Mouse (Mus musculus): ENCODE data around the gene Trcg1.
A peak's percentile ranks its signal among the peaks of the same experiment; 100 is the strongest.

Trcg1 gene

DNA sequence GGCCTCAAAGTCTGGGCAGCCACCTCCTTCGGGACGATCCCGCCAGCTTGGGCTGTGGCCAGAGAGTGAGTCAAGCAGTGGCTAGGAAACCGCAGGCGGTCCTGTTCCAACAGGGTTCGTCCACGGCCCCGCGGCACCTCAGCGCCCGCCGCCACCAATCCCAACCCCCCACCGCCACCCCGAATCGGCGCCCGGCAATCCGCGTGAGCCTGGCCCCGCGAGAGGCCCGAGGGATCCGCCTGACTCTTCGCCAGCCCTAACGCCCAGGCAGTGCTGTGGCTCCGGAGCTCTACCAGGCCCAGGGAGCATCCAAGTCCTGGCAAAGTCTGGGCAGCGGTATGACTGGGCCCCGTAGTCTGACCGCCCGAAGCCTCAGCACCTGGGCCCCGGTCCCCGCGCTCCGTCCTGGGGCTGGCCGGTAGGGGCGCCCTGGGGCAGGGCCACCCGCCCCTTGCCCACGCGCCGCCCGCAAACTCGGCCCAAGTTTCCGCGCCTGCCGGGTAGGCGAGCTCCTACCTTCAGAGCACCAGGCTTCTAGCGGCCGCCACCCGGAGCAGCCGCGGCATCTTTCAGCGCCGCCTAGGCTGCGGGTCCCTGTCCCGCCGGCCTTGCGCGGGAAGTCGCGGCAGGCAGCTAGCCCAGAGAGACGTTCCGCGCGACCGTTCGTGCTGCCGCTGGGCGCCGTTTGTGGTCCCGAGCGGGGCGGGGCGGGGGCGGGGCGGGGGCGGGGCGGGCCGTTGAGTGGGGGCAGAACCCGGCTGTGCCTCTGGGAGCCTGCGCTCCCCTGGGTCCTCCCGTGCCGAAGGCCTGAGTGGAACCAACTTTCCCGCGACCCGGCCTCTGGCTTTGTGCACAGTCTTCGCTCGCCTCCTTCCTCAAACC lies 25.8 kb downstream of the Trcg1 start, which contains the start of gene 1700017B05Rik:
TSS of gene 1700017B05Rik (minus strand) at position 700 of the 882 bp plus-strand sequence.
- DNase-seq (ENCODE audit: inconsistent ontology term) = peak; percentile 90

DNA sequence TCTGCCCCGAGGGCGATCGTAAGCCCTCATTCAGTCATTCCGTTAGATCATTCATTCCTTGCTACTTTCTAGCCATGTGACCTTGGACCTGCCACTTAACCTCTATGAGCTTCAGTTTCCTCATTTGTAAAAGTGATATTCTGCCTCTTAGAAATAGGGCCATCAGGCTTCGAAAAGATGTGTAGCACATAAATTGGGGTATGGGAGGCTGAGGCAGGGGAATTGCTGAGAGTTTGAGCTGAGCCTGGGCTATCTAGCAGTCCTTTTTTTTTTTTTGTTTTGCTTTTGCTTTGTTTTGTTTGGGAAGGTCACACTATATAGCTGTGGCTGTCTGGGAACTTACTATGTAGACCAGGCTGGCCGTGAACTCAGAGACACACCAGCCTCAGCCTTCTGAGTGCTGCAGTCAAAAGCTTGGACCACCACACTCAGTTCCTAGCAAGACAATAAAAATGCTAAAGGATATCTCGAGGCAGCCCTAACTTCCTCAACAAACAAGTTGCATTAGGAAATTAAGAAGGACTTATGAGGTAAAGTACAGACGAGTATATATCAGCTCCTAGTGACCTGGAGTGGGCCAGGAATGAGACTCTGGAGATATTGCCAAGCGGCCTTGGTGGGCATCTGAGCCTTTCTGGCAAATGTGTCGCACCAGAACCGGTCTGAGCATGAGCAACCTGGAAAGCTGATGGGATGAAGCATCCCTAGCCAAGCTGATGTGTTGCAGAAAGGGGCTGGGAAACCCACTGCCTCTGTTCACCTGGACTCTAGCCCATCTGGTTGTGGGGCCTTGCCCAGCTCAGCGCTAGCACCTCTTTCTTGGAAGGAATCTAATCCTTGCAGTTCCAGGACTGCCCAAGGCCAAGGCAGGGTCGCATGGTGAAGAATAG lies 26.7 kb downstream of the Trcg1 start:
- DNase-seq (ENCODE audit: inconsistent ontology term) = no peak

GRCm38 (mm10) chr9:57265125-57265524 lies 28.8 kb downstream of the Trcg1 start:
- no peak for DNase-seq (ENCODE audit: inconsistent ontology term)

DNA sequence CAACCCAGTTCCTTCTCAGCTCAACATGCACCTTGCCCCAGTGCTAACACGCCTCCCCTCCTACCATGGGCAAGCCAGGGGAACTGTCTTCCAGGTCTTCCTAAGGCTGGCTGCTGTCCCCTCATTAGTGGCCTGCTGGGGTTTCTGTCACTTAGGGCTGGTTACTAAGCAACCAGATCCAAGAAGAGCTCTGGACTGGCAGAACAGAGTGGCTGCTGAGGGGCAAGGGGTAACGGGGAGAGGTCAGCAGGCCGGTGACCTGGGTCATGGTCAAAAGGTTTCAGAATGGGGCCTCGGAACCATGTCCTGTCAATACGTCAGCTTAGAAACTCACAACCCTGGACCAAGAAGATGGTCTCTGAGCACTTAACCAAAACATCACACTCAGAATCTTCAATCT lies 31.1 kb downstream of the Trcg1 start:
- DNase-seq (ENCODE audit: inconsistent ontology term) = no peak

GRCm38 (mm10) chr9:57268078-57268477 lies 31.7 kb downstream of the Trcg1 start:
- DNase-seq (ENCODE audit: inconsistent ontology term) = no peak

- DNase-seq (ENCODE audit: inconsistent ontology term) = no peak
Measured at GRCm38 (mm10) chr9:57268575-57268974, 32.2 kb downstream of the Trcg1 start.

DNA sequence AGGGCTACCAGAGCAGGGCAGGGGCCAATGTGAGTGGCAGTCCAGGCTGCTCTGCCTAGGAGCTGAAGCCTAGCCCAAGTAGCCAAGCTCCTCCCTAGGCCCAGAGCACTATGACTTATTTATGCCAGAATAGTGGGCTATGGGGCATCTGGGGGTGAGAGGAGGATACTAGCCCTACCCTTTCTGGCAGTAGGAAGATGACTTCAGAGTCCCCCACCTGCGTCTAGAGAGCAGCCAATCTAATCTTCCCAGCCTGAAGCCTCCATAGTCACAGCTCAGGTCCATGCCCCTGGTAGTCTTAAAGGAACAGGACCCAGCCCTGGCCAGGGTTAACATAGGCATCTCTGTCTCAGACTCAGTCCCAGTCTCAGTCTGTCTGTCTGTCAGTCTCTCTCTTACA lies 33.0 kb downstream of the Trcg1 start:
- no peak for DNase-seq (ENCODE audit: inconsistent ontology term)

DNA sequence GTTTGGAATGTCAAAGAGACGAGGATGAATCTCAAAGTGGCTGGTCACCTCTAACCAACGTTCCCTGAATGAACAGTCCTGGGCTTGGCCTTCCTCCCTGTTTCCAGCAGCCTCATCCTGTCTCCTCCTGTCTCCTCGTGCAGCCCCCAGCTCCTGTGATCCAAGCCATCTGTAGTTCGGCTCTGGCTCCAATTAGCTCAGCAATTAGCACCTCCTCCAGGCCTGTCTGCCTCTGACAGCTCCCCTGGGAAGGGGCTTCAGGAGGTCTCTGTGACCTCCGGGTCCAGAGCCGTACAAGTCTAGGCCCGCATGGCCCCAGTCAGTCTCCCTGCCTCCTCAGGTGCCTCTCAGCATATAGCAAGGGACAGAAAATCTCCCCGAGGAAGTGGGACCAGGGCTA lies 34.0 kb downstream of the Trcg1 start:
- no peak for DNase-seq (ENCODE audit: inconsistent ontology term)

DNA sequence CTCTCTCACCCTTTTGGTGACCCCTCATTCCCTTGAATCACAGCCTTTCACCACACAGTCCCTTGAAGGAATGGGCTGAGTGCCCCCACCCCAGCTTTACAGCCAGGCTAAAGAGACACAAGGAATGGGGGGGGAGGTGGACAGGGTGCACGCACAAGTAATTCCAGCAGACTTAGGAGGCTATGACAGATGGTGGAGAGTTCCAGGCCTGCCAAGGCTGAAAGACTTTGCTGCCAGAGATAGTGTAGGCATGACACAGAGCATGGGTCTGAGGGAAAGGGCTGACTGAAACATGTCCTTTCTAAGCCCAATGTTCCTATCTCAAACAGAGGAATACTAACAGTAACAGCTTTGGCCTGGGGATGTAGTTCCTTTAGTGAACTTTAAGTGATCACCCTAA lies 34.7 kb downstream of the Trcg1 start:
- no peak for DNase-seq (ENCODE audit: inconsistent ontology term)

GRCm38 (mm10) chr9:57271837-57272562 lies 35.6 kb downstream of the Trcg1 start:
- no peak for DNase-seq (ENCODE audit: inconsistent ontology term)

- no peak for DNase-seq (ENCODE audit: inconsistent ontology term)
Measured at GRCm38 (mm10) chr9:57272902-57273804, 36.8 kb downstream of the Trcg1 start.

- no peak for DNase-seq (ENCODE audit: inconsistent ontology term)
Measured at GRCm38 (mm10) chr9:57273805-57274494, 37.6 kb downstream of the Trcg1 start.

- DNase-seq (ENCODE audit: inconsistent ontology term) = peak; percentile 83
Measured at GRCm38 (mm10) chr9:57276311-57276710, 40.0 kb downstream of the Trcg1 start.

DNA sequence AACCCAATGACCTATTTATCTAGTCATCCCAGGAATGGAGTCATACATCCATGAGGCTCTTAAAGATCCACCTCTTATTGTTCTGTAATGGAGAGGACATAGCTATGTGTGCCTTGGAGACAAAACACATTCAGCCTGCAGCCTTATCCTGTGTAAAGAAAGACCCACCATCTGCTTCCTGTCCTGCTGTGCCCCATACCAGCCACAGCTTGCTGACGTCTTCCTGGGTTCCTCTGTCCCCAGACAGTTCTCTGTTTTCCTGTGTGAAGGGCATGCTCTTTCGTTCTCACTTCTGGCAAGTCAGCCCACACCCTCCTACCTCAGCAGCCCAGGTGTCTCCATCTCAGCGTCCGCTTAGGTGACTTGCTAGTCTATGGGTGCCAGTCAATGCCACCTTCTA lies 41.9 kb downstream of the Trcg1 start:
- no peak for DNase-seq (ENCODE audit: inconsistent ontology term)

- DNase-seq (ENCODE audit: inconsistent ontology term) = no peak
Measured at GRCm38 (mm10) chr9:57279441-57279840, 43.1 kb downstream of the Trcg1 start.

GRCm38 (mm10) chr9:57281549-57281948 lies 45.2 kb downstream of the Trcg1 start:
- DNase-seq (ENCODE audit: inconsistent ontology term) = peak; percentile 48

- DNase-seq (ENCODE audit: inconsistent ontology term) = no peak
Measured at GRCm38 (mm10) chr9:57282686-57283085, 46.3 kb downstream of the Trcg1 start.

- DNase-seq (ENCODE audit: inconsistent ontology term) = no peak
Measured at GRCm38 (mm10) chr9:57283311-57283710, 47.0 kb downstream of the Trcg1 start.

DNA sequence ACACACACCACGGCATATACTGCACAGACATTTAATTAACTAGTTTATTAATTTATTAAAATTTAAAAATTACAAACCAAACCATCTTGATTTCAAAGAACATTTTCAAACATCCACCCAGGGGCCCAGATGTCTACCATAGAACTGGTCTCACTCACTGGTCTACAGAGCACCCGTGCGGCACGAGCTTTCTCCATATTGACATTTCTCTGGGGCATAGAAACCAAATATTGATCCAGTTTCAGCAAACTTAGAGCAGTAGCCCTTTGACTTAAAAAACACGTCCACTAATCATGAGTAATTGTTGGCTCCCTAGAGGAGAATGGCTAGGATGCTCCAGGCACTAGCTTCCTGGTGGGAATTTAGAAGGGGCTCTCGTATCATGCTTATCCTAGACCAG lies 50.8 kb downstream of the Trcg1 start:
- DNase-seq (ENCODE audit: inconsistent ontology term) = no peak

DNA sequence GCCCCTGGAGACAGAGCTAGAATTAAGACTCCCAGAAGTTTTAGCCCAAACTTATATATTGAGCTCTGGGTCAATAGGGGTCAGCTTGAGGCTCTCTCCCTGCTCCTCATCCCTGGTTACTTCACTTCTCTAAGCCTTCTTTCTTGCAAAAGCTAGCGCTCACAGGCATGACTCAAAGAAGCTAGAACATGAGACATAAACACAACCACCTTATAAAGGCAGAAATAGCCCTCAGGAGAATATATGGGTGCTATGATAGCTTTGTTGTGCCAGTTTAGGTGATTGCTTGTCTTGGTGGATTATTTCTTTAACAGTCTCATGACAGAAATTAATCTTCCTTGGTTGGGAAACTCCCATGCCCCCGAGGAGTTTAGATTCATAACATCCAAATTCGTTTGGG lies 58.5 kb downstream of the Trcg1 start:
- no peak for DNase-seq (ENCODE audit: inconsistent ontology term)
